Mouse (Mus musculus) MEL (cell line): ENCODE results near the gene Rad51. TPM values are rescaled to one million over a fixed set of nuclear protein-coding genes. Genes with fewer than 3 reads are reported as not detected.

Experiments
- DNase-seq: peaks from one replicate; pipeline ENCODE4 v3.0.0; 2011; ENCODE audit warnings: low read depth, low spot score
- H3K27ac ChIP-seq: 2 replicates; pipeline ENCODE4 v1.5.1; 2012; ENCODE audit warnings: low read depth, mild to moderate bottlenecking, control low read depth, low read length, moderate library complexity; ENCODE audit not compliant: control insufficient read depth
- H3K27me3 ChIP-seq, 2 experiments: fragments of 150-350 bp in 1 of 2; sonication (generic) in 1 of 2; 2 replicates each; pipeline ENCODE4 v1.6.1; 2012; ENCODE audit warnings: low read length in 2 of 2, mild to moderate bottlenecking in 2 of 2, improper control_type of control experiment in 1 of 2, moderate library complexity in 1 of 2; ENCODE audit not compliant: insufficient read depth in 2 of 2, control insufficient read depth in 1 of 2
- H3K36me3 ChIP-seq, 2 experiments: 2 replicates each; pipeline ENCODE4 v1.6.1; 2012 to 2014; ENCODE audit warnings: low read length in 2 of 2, improper control_type of control experiment in 1 of 2, inconsistent platforms in 1 of 2, mild to moderate bottlenecking in 1 of 2; ENCODE audit not compliant: insufficient read depth in 2 of 2, control insufficient read depth in 1 of 2
- H3K4me1 ChIP-seq, 2 experiments: fragments of 150-350 bp in 1 of 2; sonication (generic) in 1 of 2; 2 replicates each; pipeline ENCODE4 v1.6.1; 2012; ENCODE audit warnings: low read length in 2 of 2, improper control_type of control experiment in 1 of 2, mild to moderate bottlenecking in 1 of 2; ENCODE audit not compliant: insufficient read depth in 2 of 2, control insufficient read depth in 1 of 2
- H3K4me3 ChIP-seq, 2 experiments: fragments of 150-350 bp in 1 of 2; sonication (generic) in 1 of 2; 2 replicates each; pipeline ENCODE4 v1.5.1; 2012; ENCODE audit warnings: low read depth in 2 of 2, low read length in 2 of 2, mild to moderate bottlenecking in 2 of 2, moderate library complexity in 2 of 2, control low read depth in 1 of 2, improper control_type of control experiment in 1 of 2; ENCODE audit not compliant: control insufficient read depth in 1 of 2, insufficient read depth in 1 of 2
- H3K79me2 ChIP-seq: 2 replicates; pipeline ENCODE4 v1.6.1; 2012; ENCODE audit warnings: mild to moderate bottlenecking, low read length, moderate library complexity; ENCODE audit not compliant: control insufficient read depth, poor library complexity, insufficient read depth
- H3K9ac ChIP-seq: 2 replicates; pipeline ENCODE4 v1.6.1; 2012; ENCODE audit warnings: low read depth, mild to moderate bottlenecking, control low read depth, low read length, moderate library complexity; ENCODE audit not compliant: control insufficient read depth, poor library complexity, severe bottlenecking
- H3K9me3 ChIP-seq: fragments of 150-350 bp; sonication (generic); replicated peaks from 2 replicates; pipeline ENCODE4 v1.6.1; 2012; ENCODE audit warnings: mild to moderate bottlenecking, low read length, improper control_type of control experiment, moderate library complexity; ENCODE audit not compliant: insufficient read depth
- BHLHE40 ChIP-seq: IDR thresholded peaks from 2 replicates; pipeline ENCODE4 v1.6.1; 2012; ENCODE audit warnings: low read depth, mild to moderate bottlenecking, inconsistent platforms, low read length, improper control_type of control experiment, borderline replicate concordance
- CHD2 ChIP-seq: IDR thresholded peaks from 2 replicates; pipeline ENCODE4 v1.6.1; 2011; ENCODE audit warnings: low read length, improper control_type of control experiment
- E2F4 ChIP-seq: IDR thresholded peaks from 2 replicates; pipeline ENCODE4 v1.6.1; 2011; ENCODE audit warnings: low read depth, low read length, improper control_type of control experiment, borderline replicate concordance
- ELF1 ChIP-seq: IDR thresholded peaks from 2 replicates; pipeline ENCODE4 v1.6.1; 2014; ENCODE audit warnings: low read depth, mild to moderate bottlenecking, inconsistent platforms, low read length, improper control_type of control experiment, moderate library complexity
- ETS1 ChIP-seq: IDR thresholded peaks from 2 replicates; pipeline ENCODE4 v1.6.1; 2012; ENCODE audit warnings: low read depth, mild to moderate bottlenecking, inconsistent platforms, low read length, improper control_type of control experiment, moderate library complexity
- GATA1 ChIP-seq: IDR thresholded peaks from 2 replicates; pipeline ENCODE4 v1.6.1; 2011; ENCODE audit warnings: low read depth, low read length, improper control_type of control experiment
- JUND ChIP-seq: IDR thresholded peaks from 2 replicates; pipeline ENCODE4 v1.6.1; 2011; ENCODE audit warnings: low read depth, mild to moderate bottlenecking, improper control_type of control experiment, low read length
- KAT2A ChIP-seq: conservative IDR thresholded peaks from 2 replicates; pipeline ENCODE4 v1.6.1; 2012; ENCODE audit warnings: low read depth, low read length, improper control_type of control experiment, inconsistent platforms
- MEF2A ChIP-seq: IDR thresholded peaks from 2 replicates; pipeline ENCODE4 v1.6.1; 2014; ENCODE audit warnings: low read depth, mild to moderate bottlenecking, inconsistent platforms, low read length, improper control_type of control experiment; ENCODE audit not compliant: poor library complexity, insufficient replicate concordance, severe bottlenecking; ENCODE audit errors: extremely low read depth
- MXI1 ChIP-seq: IDR thresholded peaks from 2 replicates; pipeline ENCODE4 v1.6.1; 2011; ENCODE audit warnings: mild to moderate bottlenecking, low read depth, low read length, improper control_type of control experiment
- MYB ChIP-seq: IDR thresholded peaks from 2 replicates; pipeline ENCODE4 v1.6.1; 2011; ENCODE audit warnings: mild to moderate bottlenecking, low read depth, low read length, improper control_type of control experiment
- MYC ChIP-seq: IDR thresholded peaks from 2 replicates; pipeline ENCODE4 v1.6.1; 2011; ENCODE audit warnings: low read depth, mild to moderate bottlenecking, low read length, improper control_type of control experiment, moderate library complexity
- NELFE ChIP-seq: IDR thresholded peaks from 2 replicates; pipeline ENCODE4 v1.6.1; 2011; ENCODE audit warnings: low read depth, low read length, improper control_type of control experiment
- NRF1 ChIP-seq: IDR thresholded peaks from 2 replicates; pipeline ENCODE4 v1.6.1; 2014; ENCODE audit warnings: low read depth, mild to moderate bottlenecking, inconsistent platforms, low read length, improper control_type of control experiment, moderate library complexity; ENCODE audit not compliant: poor library complexity, insufficient read depth, severe bottlenecking
- POLR2A ChIP-seq, 2 experiments: IDR thresholded peaks; 2 replicates each; pipeline ENCODE4 v1.6.1; 2011 to 2012; ENCODE audit warnings: low read length in 2 of 2, mild to moderate bottlenecking in 2 of 2, control low read depth in 1 of 2, improper control_type of control experiment in 1 of 2, low read depth in 1 of 2, moderate library complexity in 1 of 2; ENCODE audit not compliant: control insufficient read depth in 1 of 2, insufficient read depth in 1 of 2, poor library complexity in 1 of 2
- POLR2AphosphoS2 ChIP-seq: IDR thresholded peaks from 2 replicates; pipeline ENCODE4 v1.6.1; 2011; ENCODE audit warnings: low read length, improper control_type of control experiment
- POLR2AphosphoS5 ChIP-seq: IDR thresholded peaks from 2 replicates; pipeline ENCODE4 v1.6.1; 2012; ENCODE audit warnings: low read depth, borderline replicate concordance, mild to moderate bottlenecking, inconsistent platforms, low read length, moderate library complexity, mixed read lengths
- RCOR1 ChIP-seq: IDR thresholded peaks from 2 replicates; pipeline ENCODE4 v1.6.1; 2012; ENCODE audit warnings: low read depth, mild to moderate bottlenecking, inconsistent platforms, low read length, improper control_type of control experiment
- SMC3 ChIP-seq: IDR thresholded peaks from 2 replicates; pipeline ENCODE4 v1.6.1; 2011; ENCODE audit warnings: low read depth, low read length, improper control_type of control experiment
- TAL1 ChIP-seq: IDR thresholded peaks from 2 replicates; pipeline ENCODE4 v1.6.1; 2012; ENCODE audit warnings: mild to moderate bottlenecking, inconsistent platforms, low read length, moderate library complexity, mixed read lengths
- TCF12 ChIP-seq: IDR thresholded peaks from 2 replicates; pipeline ENCODE4 v1.6.1; 2014; ENCODE audit warnings: low read depth, mild to moderate bottlenecking, inconsistent platforms, low read length, improper control_type of control experiment, moderate library complexity
- USF1 ChIP-seq: IDR thresholded peaks from 2 replicates; pipeline ENCODE4 v1.6.1; 2014; ENCODE audit warnings: low read depth, mild to moderate bottlenecking, inconsistent platforms, low read length, improper control_type of control experiment, moderate library complexity
- ZKSCAN1 ChIP-seq: IDR thresholded peaks from 2 replicates; pipeline ENCODE4 v1.6.1; 2012; ENCODE audit warnings: low read depth, mild to moderate bottlenecking, inconsistent platforms, low read length, improper control_type of control experiment, moderate library complexity
- polyA plus RNA-seq, 2 experiments: library from polyadenylated mRNA; stranded (reverse) in 1 of 2; unstranded in 1 of 2; fragments of >175 nt in 1 of 2; fragments of >200 nt in 1 of 2; gene quantifications; 2 replicates each; pipeline versions ENCODE4 v1.2.1 to v1.2.4; 2012; ENCODE audit warnings: low replicate concordance in 2 of 2, low read depth in 1 of 2; ENCODE audit not compliant: insufficient read length in 2 of 2, insufficient read depth in 1 of 2, missing spikeins in 1 of 2
- total RNA-seq: library from RNA; depleted of rRNA; stranded (reverse); fragments of 300-350 nt; gene quantifications from 2 replicates; pipeline ENCODE4 v1.2.3, GENCODE M21; 2012

Rad51 gene
- total and polyA plus RNA-seq, 3 experiments: 24.3 to 51.8 TPM; not detected in 1

- peaks cover 2 to 13% of the 10 kb centered on the region in 2 experiments; a peak in 3 of 4 replicates for H3K36me3 ChIP-seq
- no peak for DNase-seq
- no peak overlapping the region for H3K9ac ChIP-seq
- H3K27me3 ChIP-seq: no peaks in the 10 kb centered on the region
- peaks cover 12% of the 10 kb centered on the region for H3K79me2 ChIP-seq
- H3K4me3 ChIP-seq: no peak overlapping the region
- H3K9me3 ChIP-seq: no peaks in the 10 kb centered on the region
- TF ChIP-seq MXI1 (no peak), GATA1 (peak; percentile 41; the same call in 1 of the 2 replicates)
- peaks cover 3 to 6% of the 10 kb centered on the region in 2 experiments; a peak in 3 of 4 replicates for H3K4me1 ChIP-seq
- H3K27ac ChIP-seq: no peak overlapping the region
Observed at GRCm38 (mm10) chr2:119152255-119152654, 39.7 kb downstream of the Rad51 start.

DNA sequence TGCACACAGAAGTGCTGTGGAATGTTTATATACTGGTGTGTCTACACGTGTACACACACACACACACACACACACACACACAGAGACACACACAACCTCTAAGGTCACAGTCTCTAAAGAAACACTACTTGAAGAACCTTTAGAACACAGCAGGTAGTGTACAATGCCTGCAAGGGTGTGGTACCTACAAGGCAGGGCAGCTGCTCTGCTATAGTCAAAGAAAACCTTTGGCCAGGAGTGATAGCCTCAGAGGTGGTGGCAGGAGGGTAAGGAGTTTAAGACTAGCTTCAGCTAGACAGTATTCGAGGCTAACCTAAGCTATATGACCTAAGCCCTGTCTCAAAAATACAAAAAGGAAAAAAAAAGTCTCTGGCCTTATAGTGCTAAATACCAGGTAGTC lies 42.1 kb downstream of the Rad51 start:
- no peak for TF ChIP-seq POLR2AphosphoS2
- no peak for TF ChIP-seq ELF1
- TF ChIP-seq NELFE: no peak
- TF ChIP-seq RCOR1: no peak
- TF ChIP-seq E2F4: no peak
- TF ChIP-seq JUND: no peak
- TF ChIP-seq MEF2A: no peak
- no peak for TF ChIP-seq MXI1
- no peak for TF ChIP-seq POLR2A (IDR thresholded peaks at IDR 0.05; ENCODE audit: control insufficient read depth in 1 of 2, insufficient read depth in 1 of 2, low read depth in 1 of 2, low read length in 2 of 2, poor library complexity in 1 of 2)
- no peak for TF ChIP-seq SMC3
- no peak for TF ChIP-seq USF1
- no peak for TF ChIP-seq KAT2A
- no peak for TF ChIP-seq MYB
- no peak for TF ChIP-seq BHLHE40
- Histone ChIP-seq H3K9me3 (no peaks in the 10 kb centered on the region), H3K4me1 (peaks cover 3 to 6% of the 10 kb centered on the region in 2 experiments; a peak in 3 of 4 replicates), H3K27me3 (no peaks in the 10 kb centered on the region), H3K27ac (peak overlapping the region; percentile 79), H3K9ac (peak overlapping the region; percentile 21; the same call in 1 of the 2 replicates), H3K4me3 (peak overlapping the region in 1 of 2 experiments; percentile 23; a peak in 1 of 4 replicates), H3K79me2 (peaks cover 12% of the 10 kb centered on the region), H3K36me3 (peaks cover 0 to 16% of the 10 kb centered on the region in 2 experiments; a peak in 3 of 4 replicates)
- no peak for DNase-seq

GRCm38 (mm10) chr2:119155388-119155787 lies 42.8 kb downstream of the Rad51 start:
- Histone ChIP-seq H3K4me3 (peak overlapping the region; percentile 81 to 92), H3K27ac (peak overlapping the region; percentile 81), H3K4me1 (peaks cover 3 to 6% of the 10 kb centered on the region in 2 experiments; a peak in 3 of 4 replicates), H3K27me3 (no peaks in the 10 kb centered on the region), H3K79me2 (peaks cover 12% of the 10 kb centered on the region), H3K9ac (peak overlapping the region; percentile 82), H3K36me3 (peaks cover 0 to 16% of the 10 kb centered on the region in 2 experiments; a peak in 3 of 4 replicates), H3K9me3 (no peaks in the 10 kb centered on the region)
- peak; percentile 90 for DNase-seq
- TF ChIP-seq POLR2A (IDR thresholded peaks at IDR 0.05; ENCODE audit: control insufficient read depth in 1 of 2, insufficient read depth in 1 of 2, low read depth in 1 of 2, low read length in 2 of 2, poor library complexity in 1 of 2) (peak in 1 of 2 experiments; percentile 31; a peak in 1 of 4 replicates), NELFE (no peak), CHD2 (no peak), POLR2AphosphoS5 (no peak), TAL1 (peak; percentile 98), MYC (peak; percentile 92), BHLHE40 (peak; percentile 91), NRF1 (0 out of 2 replicates have a peak, but pooled peaks have one; percentile 17), ETS1 (peak; percentile 97), E2F4 (no peak), POLR2AphosphoS2 (0 out of 2 replicates have a peak, but pooled peaks have one; percentile 32), MYB (0 out of 2 replicates have a peak, but pooled peaks have one; percentile 24), TCF12 (peak; percentile 97), ZKSCAN1 (no peak), GATA1 (peak; percentile 98), KAT2A (no peak), RCOR1 (peak; percentile 85), MXI1 (peak; percentile 92), ELF1 (no peak)
